Mouse (Mus musculus) CH12.LX (cell line): ENCODE measurements around the gene Ankub1.

ENCODE experiments used
- CTCF ChIP-seq, 2 experiments: IDR thresholded peaks in 1 of 2; conservative IDR thresholded peaks in 1 of 2; 2 replicates each; pipeline ENCODE4 v1.5.1; 2011 to 2012; ENCODE audit warnings: low read depth in 2 of 2, low read length in 2 of 2, improper control_type of control experiment in 1 of 2, inconsistent platforms in 1 of 2, mild to moderate bottlenecking in 1 of 2, moderate library complexity in 1 of 2
- GABPA ChIP-seq: IDR thresholded peaks from 2 replicates; pipeline ENCODE4 v1.6.1; 2012; ENCODE audit warnings: low read depth, low read length, improper control_type of control experiment, inconsistent platforms; ENCODE audit not compliant: insufficient replicate concordance
- HCFC1 ChIP-seq: IDR thresholded peaks from 2 replicates; pipeline ENCODE4 v1.6.1; 2012; ENCODE audit warnings: low read depth, mild to moderate bottlenecking, inconsistent platforms, low read length, improper control_type of control experiment
- MEF2A ChIP-seq: IDR thresholded peaks from 2 replicates; pipeline ENCODE4 v1.6.1; 2014; ENCODE audit warnings: low read depth, mild to moderate bottlenecking, inconsistent platforms, low read length, improper control_type of control experiment, borderline replicate concordance
- POLR2A ChIP-seq: IDR thresholded peaks from 2 replicates; pipeline ENCODE4 v1.6.1; 2011; ENCODE audit warnings: low read depth, mild to moderate bottlenecking, improper control_type of control experiment, low read length
- POLR2AphosphoS2 ChIP-seq: IDR thresholded peaks from 2 replicates; pipeline ENCODE4 v1.6.1; 2011; ENCODE audit warnings: low read depth, low read length, improper control_type of control experiment

DNA sequence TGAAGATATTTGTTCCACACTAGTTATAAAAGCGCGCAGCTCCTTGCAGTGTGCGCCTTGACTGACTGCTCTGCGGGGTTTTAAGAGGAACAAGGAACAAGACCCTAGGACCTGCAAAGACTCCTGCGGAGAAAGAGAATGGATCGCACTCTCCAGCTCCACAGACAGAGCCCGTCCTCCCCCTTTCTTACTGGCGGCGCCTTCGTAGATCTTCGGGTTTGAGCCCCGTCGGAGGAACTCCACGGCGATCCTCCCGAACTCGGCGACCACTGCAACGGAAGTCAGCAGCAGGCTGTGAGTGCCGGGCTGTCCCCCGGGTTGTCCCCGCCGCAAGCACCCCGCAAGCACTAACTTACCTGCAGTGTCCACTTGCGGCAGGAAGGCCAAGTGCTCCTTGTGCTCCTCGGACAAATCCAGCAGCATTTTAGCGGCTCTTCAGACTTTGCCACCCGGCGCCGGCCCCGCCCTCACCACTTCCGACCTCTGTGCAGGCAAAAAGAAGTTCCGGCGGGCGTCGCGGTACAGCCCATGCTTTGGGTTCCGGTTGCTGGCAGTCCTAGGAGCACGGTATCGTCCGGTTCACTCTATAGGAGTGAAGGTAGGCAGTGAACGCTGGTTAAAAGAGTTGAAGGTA lies 41.3 kb downstream of the Ankub1 start, which contains the start of gene Commd2:
- TF ChIP-seq CTCF (conservative IDR thresholded peaks at IDR 0.05 in 1 of 2, IDR thresholded peaks at IDR 0.05 in 1 of 2; ENCODE audit: low read depth in 2 of 2, low read length in 2 of 2) (no peak), HCFC1 (peak; percentile 95), POLR2AphosphoS2 (0 out of 2 replicates have a peak, but pooled peaks have one; percentile 46), MEF2A (peak; percentile 83), GABPA (peak; percentile 26; the same call in 1 of the 2 replicates), POLR2A (peak; percentile 78)
